Mouse (Mus musculus) heart, adult 2 months (tissue): ENCODE measurements at regions not wholly inside any gene's neighbourhood (a gene's known extent, or its start where the extent isn't known, plus 50 kb on each side); places are given as distances from the start of the nearest gene placed in this dataset.
A peak's percentile ranks its signal among the peaks of the same experiment; 100 is the strongest.

ENCODE experiments used
- DNase-seq, 2 experiments: peaks; one replicate each; pipeline ENCODE4 v3.0.0; 2021
- H3K27ac ChIP-seq: fragments of 200-600 bp; 2 replicates; pipeline ENCODE4 v1.8.1; 2022
- H3K27me3 ChIP-seq: fragments of 200-500 bp; 2 replicates; pipeline ENCODE4 v1.6.1; 2012; ENCODE audit warnings: mild to moderate bottlenecking, low read length, inconsistent platforms, mixed read lengths; ENCODE audit not compliant: control insufficient read depth, insufficient read depth
- H3K36me3 ChIP-seq: fragments of 200-500 bp; 2 replicates; pipeline ENCODE4 v1.6.1; 2012; ENCODE audit warnings: low read length, inconsistent platforms; ENCODE audit not compliant: control insufficient read depth, insufficient read depth
- H3K4me1 ChIP-seq: fragments of 200-500 bp; 2 replicates; pipeline ENCODE4 v1.6.1; 2011; ENCODE audit warnings: low read length; ENCODE audit not compliant: control insufficient read depth, insufficient read depth
- H3K4me3 ChIP-seq: fragments of 200-600 bp; 2 replicates; pipeline ENCODE4 v1.8.1; 2022
- H3K79me2 ChIP-seq: fragments of 200-500 bp; replicated peaks from 2 replicates; pipeline ENCODE4 v1.6.1; 2012; ENCODE audit warnings: mild to moderate bottlenecking, inconsistent platforms, low read length, moderate library complexity, mixed read lengths; ENCODE audit not compliant: control insufficient read depth, insufficient read depth
- H3K9ac ChIP-seq: fragments of 200-500 bp; 2 replicates; pipeline ENCODE4 v1.6.1; 2012; ENCODE audit warnings: low read depth, mild to moderate bottlenecking, control low read depth, inconsistent platforms, low read length, mixed read lengths
- CTCF ChIP-seq: fragments of 200-600 bp; IDR thresholded peaks from 2 replicates; pipeline ENCODE4 v1.8.1; 2022; ENCODE audit warnings: antibody characterized with exemption, mild to moderate bottlenecking, moderate library complexity
- EP300 ChIP-seq: fragments of 200-500 bp; IDR thresholded peaks from 2 replicates; pipeline ENCODE4 v1.6.1; 2011; ENCODE audit warnings: low read depth, low read length, control low read depth; ENCODE audit not compliant: insufficient read depth
- POLR2A ChIP-seq: fragments of 200-500 bp; IDR thresholded peaks from 2 replicates; pipeline ENCODE4 v1.6.1; 2011; ENCODE audit warnings: mild to moderate bottlenecking, low read depth, low read length, control low read depth; ENCODE audit not compliant: insufficient read depth
- WGBS: fragments of 180-500 bp; shearing (Covaris S2); methylation state at CpG from one replicate; pipeline ENCODE4 v1.1.7; 2018; 5-methylcytosine and 5-hydroxymethylcytosine counted together
- intact Hi-C: fragments of 180-260 bp; cut with DNase I; formaldehyde crosslinking; loops from one replicate; pipeline ENCODE4 v1.15.1; 2025

- intact Hi-C loops, result no loop called here
- Histone ChIP-seq H3K27me3 (no peaks in the 10 kb centered on the region), H3K79me2 (peaks cover 9% of the 10 kb centered on the region), H3K27ac (peak overlapping the region; percentile 81), H3K4me1 (peaks cover 38% of the 10 kb centered on the region), H3K4me3 (peak overlapping the region; percentile 46), H3K36me3 (peaks cover 23% of the 10 kb centered on the region), H3K9ac (peak overlapping the region; percentile 58)
- 16% methylated on average over 19 of the region's 19 CpGs for WGBS
- DNase-seq, result peak; percentile 51
- 0 out of 2 replicates have a peak, but pooled peaks have one; percentile 29 for TF ChIP-seq POLR2A
- no peak for TF ChIP-seq CTCF
Measured at GRCm38 (mm10) chr6:31114336-31115335, 155.8 kb upstream of the Klf14 start.

GRCm38 (mm10) chr6:31115566-31115965, 156.7 kb upstream of the Klf14 start:
- Histone ChIP-seq H3K9ac (peak overlapping the region; percentile 44), H3K4me3 (peak overlapping the region; percentile 46), H3K79me2 (peaks cover 4% of the 10 kb centered on the region), H3K27me3 (no peaks in the 10 kb centered on the region), H3K4me1 (peaks cover 39% of the 10 kb centered on the region), H3K27ac (peak overlapping the region; percentile 81), H3K36me3 (peaks cover 25% of the 10 kb centered on the region)
- DNase-seq, result peak in 1 of 2 experiments; percentile 22
- intact Hi-C loops, result no loop called here
- 52% methylated on average over 4 of the region's 4 CpGs for WGBS
- no peak for TF ChIP-seq EP300
- TF ChIP-seq POLR2A, result no peak
- no peak for TF ChIP-seq CTCF

- Histone ChIP-seq H3K27me3 (no peaks in the 10 kb centered on the region), H3K4me1 (peaks cover 42% of the 10 kb centered on the region), H3K27ac (peak overlapping the region; percentile 81), H3K79me2 (peaks cover 4% of the 10 kb centered on the region), H3K4me3 (peak overlapping the region; percentile 21), H3K9ac (0 out of 2 replicates have a peak overlapping the region, but pooled peaks have one; percentile 22), H3K36me3 (peaks cover 32% of the 10 kb centered on the region)
- WGBS, result 24% methylated on average over 6 of the region's 6 CpGs
- peak; percentile 39 to 50 for DNase-seq
- TF ChIP-seq POLR2A, result 0 out of 2 replicates have a peak, but pooled peaks have one; percentile 32
- no peak for TF ChIP-seq CTCF
- intact Hi-C loops, result no loop called here
Measured at GRCm38 (mm10) chr6:31116365-31116764, 157.5 kb upstream of the Klf14 start.

- no peak overlapping the region for H3K27ac ChIP-seq
- no peak overlapping the region for H3K9ac ChIP-seq
- H3K36me3 ChIP-seq, result peaks cover 37% of the 10 kb centered on the region
- 94% methylated on average over 12 of the region's 12 CpGs for WGBS
- no peak overlapping the region for H3K4me3 ChIP-seq
- H3K4me1 ChIP-seq, result peaks cover 43% of the 10 kb centered on the region
- TF ChIP-seq EP300 (no peak), POLR2A (no peak), CTCF (no peak)
- H3K27me3 ChIP-seq, result no peaks in the 10 kb centered on the region
- H3K79me2 ChIP-seq, result peaks cover 6% of the 10 kb centered on the region
- peak in 1 of 2 experiments; percentile 17 for DNase-seq
- intact Hi-C loops, result loop anchor here (2.0 kb wide), 1 partner anchor 17 kb away; no protein-coding TSS in a partner anchor
Measured at GRCm38 (mm10) chr6:31117666-31118065, 158.8 kb upstream of the Klf14 start.

- H3K4me3 ChIP-seq, result no peak overlapping the region
- H3K27me3 ChIP-seq, result no peaks in the 10 kb centered on the region
- peaks cover 25% of the 10 kb centered on the region for H3K36me3 ChIP-seq
- peaks cover 10% of the 10 kb centered on the region; the same call in 1 of the 2 replicates for H3K79me2 ChIP-seq
- H3K9ac ChIP-seq, result no peak overlapping the region
- no peak for TF ChIP-seq POLR2A
- TF ChIP-seq EP300, result no peak
- no peak for TF ChIP-seq CTCF
- 46% methylated on average over 8 of the region's 8 CpGs for WGBS
- peak overlapping the region; percentile 50 for H3K27ac ChIP-seq
- H3K4me1 ChIP-seq, result peaks cover 50% of the 10 kb centered on the region
- intact Hi-C loops, result no loop called here
- DNase-seq, result peak in 1 of 2 experiments; percentile 22
Measured at GRCm38 (mm10) chr6:31121008-31121407, 162.1 kb upstream of the Klf14 start.

- H3K27ac ChIP-seq, result no peak overlapping the region
- peaks cover 10% of the 10 kb centered on the region; the same call in 1 of the 2 replicates for H3K79me2 ChIP-seq
- H3K27me3 ChIP-seq, result no peaks in the 10 kb centered on the region
- WGBS, result 68% methylated on average over 5 of the region's 5 CpGs
- intact Hi-C loops, result no loop called here
- DNase-seq, result peak in 1 of 2 experiments; percentile 17
- H3K36me3 ChIP-seq, result peaks cover 24% of the 10 kb centered on the region
- no peak overlapping the region for H3K4me3 ChIP-seq
- TF ChIP-seq POLR2A (no peak), CTCF (no peak), EP300 (no peak)
- H3K4me1 ChIP-seq, result peaks cover 45% of the 10 kb centered on the region
- no peak overlapping the region for H3K9ac ChIP-seq
Measured at GRCm38 (mm10) chr6:31122895-31123294, 164.0 kb upstream of the Klf14 start.
